Mouse (Mus musculus): ENCODE data around the gene Gm17617. TPM values are rescaled to one million over a fixed set of nuclear protein-coding genes. Genes with fewer than 3 reads are reported as not detected.
"Not testable (repeated sequence)": the region's sequence is repeated elsewhere in the genome, so short reads cannot be mapped to it uniquely, and the experiment has no call there.

The Gm17617 gene
- total RNA-seq, 2 experiments from 2014 or later, result not detected

DNA sequence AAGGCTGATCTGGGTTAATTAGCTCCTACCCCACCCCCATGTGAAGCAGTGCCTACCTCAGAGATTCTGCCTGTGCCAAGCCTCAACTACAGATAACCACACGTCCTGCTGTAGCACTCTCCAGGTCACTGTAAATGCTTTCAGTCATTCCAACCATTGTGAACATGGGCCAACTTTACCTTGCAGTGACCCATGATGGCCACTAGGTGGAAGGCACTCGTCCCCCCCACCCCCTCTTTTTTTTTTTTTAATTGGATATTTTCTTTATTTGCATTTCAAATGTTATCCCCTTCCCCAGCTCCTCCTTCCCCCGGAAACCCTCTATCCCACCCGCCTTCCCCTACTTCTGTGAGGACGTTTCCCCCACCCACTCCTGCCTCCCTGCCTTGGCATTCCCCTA lies 2.0 kb upstream of the Gm17617 start:
- no peak for DNase-seq

DNA sequence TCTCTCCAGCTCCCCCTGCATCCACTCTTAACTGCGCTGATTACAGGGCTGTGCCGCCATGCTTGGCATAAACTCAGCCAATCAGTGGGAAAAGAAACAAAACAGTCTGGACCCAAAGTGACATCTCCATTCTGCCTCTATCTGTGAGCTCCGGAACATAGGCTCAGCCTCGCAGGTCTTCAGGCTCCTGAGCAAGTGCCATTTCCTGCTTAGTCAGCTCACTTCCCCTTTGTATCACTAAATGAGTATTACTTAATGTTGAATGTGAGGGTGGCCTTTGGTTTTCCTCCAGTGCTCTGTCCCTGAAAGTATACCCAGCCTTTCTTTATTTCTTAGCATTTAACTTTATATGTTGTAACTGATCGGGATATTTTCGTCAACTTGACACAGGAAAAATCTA lies 8.4 kb downstream of the Gm17617 start:
- DNase-seq, result no peak

DNA sequence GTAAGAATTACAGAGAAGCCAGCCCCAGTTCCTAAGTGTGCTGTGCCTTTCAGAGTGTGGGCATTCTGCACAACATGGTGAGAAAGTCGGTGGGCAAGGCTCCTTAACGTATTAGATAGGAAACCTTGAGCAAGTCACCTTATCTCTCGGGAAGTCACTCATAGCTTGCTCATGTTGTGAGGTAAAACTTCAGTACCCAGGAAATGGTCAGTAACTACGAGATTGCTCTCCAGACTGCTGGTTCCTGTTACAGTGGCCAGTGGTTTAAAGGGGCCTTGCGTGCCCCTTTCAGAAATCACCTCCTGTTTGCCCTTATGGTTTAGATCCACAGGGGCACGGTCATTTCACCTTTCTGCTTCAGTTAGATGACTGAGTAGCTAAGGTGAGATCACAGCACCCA lies 19.0 kb downstream of the Gm17617 start:
- DNase-seq, result no peak

DNA sequence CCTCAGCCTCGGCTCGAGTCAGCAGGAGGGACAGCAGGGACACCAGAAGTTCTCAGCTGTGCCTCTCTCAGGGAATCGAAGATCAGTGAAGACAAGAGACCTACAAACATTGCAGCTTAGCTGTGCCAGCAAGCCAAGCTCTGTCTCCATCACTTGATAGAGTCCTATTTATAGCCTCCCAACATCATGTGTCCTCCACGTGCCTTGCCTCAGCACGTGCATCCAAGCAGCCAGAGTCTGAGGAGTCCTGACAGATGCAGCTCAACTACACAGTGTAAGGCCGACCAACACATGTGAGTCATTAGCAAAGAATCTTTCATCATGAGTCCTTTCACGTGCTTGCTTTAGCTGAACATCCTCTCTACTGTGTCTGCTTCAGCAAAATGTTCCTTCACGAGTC lies 25.7 kb downstream of the Gm17617 start:
- peak; percentile 66 to 74 for DNase-seq

DNA sequence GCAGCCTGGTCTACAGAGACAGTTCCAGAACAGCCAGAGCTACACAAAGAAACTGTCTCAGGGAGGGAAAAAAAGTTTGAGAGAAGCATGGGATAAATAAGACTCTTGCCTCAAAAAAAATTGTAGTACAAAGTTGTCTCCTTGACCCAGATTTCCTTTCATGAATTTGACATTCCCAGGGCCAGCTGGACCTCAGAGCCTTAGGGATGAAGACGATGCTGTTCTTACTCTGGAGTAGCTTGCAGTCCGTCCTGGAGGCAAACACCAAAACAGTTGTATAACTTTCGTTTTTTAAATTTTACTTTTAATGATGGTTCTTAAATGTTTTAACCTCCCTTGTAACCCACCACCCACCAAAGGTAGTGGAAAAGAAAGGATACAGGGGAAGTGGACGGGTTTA lies 26.2 kb downstream of the Gm17617 start:
- DNase-seq, result peak in 1 of 2 experiments; percentile 12

DNA sequence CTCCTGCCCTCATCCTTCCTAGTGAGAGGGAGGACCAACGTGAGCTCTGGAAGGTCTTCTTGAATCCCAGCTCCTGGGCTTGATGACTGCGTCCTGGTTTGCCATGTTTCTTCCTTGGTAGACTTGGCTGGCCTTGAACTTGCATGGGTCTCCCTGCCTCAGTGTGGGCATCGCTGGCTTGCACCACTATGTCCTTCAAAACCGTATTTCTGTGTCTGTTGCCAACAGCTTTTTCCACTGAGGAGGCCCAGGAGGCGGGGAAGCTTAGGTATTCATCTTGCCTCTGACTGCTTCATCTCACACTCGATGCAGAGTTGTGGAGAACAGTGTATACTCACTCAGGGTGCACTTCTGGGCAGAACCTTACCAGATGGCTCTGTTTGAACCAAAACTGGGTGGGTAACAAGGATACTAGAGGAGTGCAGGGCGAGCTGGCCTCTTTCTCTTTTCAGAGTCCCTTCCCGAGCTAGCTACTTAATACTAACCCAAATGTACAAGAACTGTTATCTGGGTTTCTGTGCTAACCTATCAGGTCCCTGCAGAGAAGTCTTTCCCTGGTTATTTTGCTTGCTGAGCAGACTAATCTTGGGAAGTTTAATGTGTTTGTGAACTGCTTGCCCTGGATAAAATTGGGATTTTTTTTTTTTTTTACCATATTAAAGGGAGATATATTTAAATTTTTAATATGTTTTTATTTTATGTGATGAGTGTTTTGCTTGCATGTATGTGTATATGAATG lies 27.2 kb downstream of the Gm17617 start:
- peak; percentile 66 to 79 for DNase-seq

DNA sequence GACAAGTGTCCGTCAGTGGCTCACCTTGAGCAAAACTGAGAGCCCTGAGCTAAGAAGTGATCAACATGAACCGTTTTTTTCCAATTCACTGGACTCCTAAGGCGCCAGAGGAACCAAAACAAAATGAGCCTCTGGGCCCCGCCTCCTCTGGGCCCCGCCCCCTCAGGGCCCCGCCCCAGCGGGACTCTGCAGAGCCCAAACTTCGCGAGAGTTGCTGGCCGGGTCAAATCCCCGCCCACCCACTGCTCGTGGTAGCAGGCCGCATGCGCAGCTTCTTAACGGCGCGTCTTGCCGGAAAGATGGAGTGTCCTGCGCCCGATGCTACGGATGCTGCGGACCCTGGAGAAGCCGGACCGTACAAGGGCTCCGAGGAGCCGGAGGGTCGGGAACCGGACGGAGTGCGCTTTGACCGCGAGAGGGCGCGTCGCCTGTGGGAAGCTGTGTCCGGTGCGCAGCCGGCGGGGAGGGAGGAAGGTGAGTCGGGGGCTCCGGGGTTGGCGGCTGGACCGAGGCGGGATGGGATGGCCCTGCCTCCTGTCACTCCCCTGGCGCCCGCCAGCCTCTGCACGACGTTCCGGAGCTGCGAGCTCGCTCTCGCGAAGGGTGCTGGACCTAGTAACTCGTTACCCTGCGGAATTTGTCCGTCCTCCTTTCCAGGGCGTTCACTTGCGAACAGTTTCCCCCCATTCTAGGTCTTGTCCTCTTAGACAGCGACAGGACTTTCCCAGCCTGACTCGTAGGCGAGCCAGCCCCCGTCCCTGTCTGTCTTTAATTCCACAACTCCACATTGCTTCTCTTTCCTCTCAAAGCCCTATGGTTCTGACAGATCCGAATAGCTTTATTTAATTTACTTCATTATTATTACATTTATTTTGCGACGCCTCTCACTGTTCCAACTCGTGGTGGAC lies 28.0 kb downstream of the Gm17617 start, which contains the start of gene Zfp346:
Gene Zfp346, plus strand, starts transcription at position 267 of the 908 bp plus-strand sequence.
- peak; percentile 99 to 100 for DNase-seq

DNA sequence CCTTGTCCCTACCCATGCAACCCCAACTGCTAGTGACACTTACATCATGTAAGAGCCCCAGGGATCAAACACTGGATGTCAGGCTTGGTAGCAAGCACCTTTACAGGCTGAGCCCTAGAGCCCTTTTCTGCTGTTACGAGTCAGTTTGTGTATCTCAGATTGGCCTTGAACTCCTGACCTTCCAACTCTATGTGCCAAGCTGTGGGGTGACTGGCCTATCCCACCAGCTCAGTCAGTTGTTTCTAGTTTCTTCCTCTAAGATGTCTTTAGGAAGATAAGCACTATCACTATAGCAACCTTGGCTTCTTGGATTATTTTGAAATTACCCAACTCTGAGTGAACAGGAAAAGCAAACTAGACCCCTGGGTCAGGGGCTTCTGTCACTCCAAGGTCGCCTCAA lies 30.0 kb downstream of the Gm17617 start:
- no peak for DNase-seq

DNA sequence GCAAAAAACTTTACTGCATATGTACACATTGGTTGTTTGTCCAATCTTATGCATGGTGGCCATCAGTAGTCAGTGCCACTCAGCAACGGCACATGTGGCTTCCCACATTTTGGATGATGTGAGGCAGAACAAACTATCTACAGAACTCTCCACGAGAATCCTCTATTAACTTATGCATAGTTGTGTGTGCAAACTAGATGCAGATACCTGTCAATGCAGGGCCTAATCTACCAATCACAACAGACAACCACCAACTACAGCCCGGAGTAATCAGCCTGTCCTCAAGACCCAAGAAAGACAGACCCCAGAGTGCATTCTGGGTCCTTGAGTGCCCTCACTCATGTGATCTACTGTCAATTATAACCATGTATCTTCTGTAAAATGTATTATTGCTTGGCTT lies 31.0 kb downstream of the Gm17617 start:
- DNase-seq, result no peak

DNA sequence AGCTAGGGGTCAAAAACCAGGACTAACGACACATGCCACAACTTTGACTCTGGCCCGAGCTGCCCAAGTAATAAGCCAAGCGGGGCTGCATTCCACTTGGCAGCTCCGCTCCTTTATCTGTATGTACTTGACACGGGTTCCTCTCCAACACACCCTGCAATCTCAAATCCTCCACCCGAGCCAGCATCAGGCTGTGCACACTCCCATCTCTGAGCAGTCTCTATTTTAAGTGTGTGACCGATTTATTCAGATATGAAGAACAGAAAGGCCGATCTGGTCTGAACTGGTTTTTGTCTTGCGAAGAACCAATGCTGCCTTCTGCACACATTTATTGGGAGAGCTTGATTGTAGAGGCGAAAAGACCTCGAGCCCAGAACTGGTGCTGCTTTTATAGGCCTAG lies 31.7 kb downstream of the Gm17617 start:
- no peak for DNase-seq

DNA sequence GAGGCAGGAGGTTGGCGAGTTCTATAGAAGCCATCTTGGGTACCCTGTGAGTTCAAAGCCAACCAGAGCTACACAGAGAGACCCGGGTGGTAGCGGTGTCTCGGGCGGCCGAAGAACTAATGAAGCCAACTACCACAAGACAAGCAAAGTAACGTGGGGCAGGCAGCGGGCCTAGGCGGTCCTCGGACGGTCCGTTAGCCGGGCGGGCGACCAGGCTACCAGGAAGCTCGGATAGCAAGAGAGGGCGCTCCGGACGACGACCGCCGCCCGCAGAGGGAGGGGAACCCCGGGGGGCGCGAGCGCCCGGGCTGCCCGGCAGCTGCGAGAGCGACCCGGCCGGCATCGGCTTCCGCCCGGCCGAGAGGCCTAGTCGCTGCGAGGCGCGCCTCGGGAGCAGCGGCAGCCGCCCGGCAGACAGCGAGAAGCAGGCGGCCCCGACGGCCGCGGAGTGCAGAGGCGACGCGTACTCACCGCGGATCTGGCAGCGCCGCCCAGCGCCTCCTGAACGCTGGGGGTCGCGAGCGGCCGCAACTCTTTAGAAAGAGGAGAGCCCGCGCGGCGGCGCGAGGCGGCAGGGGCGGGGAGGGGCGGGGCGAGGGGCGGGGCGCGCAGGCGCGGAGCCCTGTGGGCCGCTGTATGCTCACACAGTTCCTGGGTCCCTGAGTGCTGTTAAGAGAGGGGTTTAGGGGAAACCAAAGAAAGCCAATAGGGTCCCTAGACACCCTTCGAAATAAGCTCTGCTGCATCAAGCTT lies 33.4 kb downstream of the Gm17617 start, which contains the start of gene Uimc1:
Gene Uimc1, minus strand, starts transcription at position 575 of the 753 bp plus-strand sequence.
- peak; percentile 85 to 90 for DNase-seq

DNA sequence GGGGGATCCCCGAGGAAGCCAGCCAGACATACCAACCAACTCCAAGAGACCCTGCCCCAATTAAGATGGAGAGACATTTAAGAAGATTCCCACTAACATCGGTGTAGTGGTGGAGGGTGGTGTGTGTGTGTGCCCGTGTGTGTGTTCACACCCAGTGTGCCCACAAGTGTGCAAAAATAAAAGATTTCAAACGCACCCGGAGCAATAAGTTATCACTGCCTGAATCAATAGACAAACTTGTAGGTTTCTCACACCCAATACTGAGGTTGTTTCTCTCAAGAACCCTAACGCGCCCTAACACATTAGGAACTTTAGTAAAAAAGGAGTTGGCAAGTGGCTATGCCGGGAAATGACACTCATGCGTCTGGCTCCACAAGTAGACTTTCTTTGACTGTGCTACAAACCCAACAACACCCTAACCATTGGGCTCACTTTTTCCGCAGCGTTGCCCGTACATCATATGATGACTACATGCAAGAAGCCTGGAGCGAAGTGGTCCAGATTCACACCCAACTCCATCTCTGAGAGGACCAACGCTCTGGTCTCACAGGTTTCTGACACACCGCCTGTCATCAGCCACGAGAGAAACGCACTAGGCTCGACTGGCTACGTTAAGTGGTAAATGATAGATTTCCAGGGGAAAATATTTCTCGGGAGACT lies 34.2 kb downstream of the Gm17617 start:
- peak; percentile 19 to 22 for DNase-seq

DNA sequence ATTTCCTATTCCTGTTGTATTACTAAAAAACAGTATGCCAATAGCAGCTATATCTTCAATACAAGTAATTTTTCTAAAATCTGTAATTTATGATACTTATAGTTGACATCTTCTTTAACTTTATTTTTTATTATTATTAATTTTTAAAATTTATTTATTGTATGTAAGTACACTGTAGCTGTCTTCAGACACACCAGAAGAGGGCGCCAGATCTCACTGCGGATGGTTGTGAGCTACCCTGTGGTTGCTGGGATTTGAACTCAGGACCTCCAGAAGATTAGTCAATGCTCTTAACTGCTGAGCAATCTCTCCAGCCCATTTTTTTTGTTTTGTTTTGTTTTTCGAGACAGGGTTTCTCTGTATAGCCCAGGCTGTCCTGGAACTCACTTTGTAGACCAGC lies 35.5 kb downstream of the Gm17617 start:
- not testable (repeated sequence) for DNase-seq

DNA sequence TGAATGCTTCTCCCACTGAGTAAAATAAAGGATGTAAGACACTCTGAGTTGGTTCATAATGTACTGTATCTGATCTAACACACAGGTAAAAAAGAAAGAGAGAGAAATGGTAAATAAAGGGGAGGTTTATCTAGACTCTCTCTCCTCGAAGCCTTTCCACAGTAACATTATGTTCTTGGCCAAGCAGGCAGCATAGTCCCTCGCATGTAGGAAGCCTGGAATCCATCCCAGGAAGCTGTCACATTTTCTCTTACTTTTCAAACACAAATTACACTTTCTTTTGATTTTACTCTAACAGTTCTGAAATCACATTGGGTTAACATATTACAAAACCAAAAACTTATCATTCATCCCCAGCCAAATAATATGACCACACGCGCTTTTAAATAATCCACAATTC lies 40.8 kb downstream of the Gm17617 start:
- DNase-seq, result no peak

Other genes with a start within 250 kb of the Gm17617 start
- 1 to 10 TPM; 6.0 to 6.4 TPM for gene Unc5a, start 184.1 kb downstream of the Gm17617 start, total RNA-seq (2021)
- 1 to 10 TPM in 1 of 2 experiments, under 1 TPM in 1; 0.72 to 1.1 TPM for gene Hk3, start 112.2 kb downstream of the Gm17617 start, total RNA-seq (2021)
- 10 to 100 TPM; 27.1 to 29.4 TPM for gene Uimc1, start 33.2 kb downstream of the Gm17617 start, total RNA-seq (2021)
- 10 to 100 TPM; 45.8 to 50.9 TPM for gene Zfp346, start 28.2 kb downstream of the Gm17617 start, total RNA-seq (2021)
- gene Fgfr4, start 19.1 kb upstream of the Gm17617 start, total RNA-seq (2021), result 10 to 100 TPM; 35.9 to 61.1 TPM
- gene Nsd1, start 76.2 kb upstream of the Gm17617 start, total RNA-seq (2021), result 100 to 1,000 TPM; 103 to 115 TPM
- 100 to 1,000 TPM; 149 to 154 TPM for gene Prelid1, start 187.0 kb upstream of the Gm17617 start, total RNA-seq (2021)
- 10 to 100 TPM; 56.9 to 63.8 TPM for gene Rab24, start 188.4 kb upstream of the Gm17617 start, total RNA-seq (2021)
- 1 to 10 TPM; 2.9 to 3.0 TPM for gene Mxd3, start 196.3 kb upstream of the Gm17617 start, total RNA-seq (2021)
- gene Lman2, start 229.2 kb upstream of the Gm17617 start, total RNA-seq (2021), result 100 to 1,000 TPM; 114 to 118 TPM
- gene Rgs14, start 236.2 kb upstream of the Gm17617 start, total RNA-seq (2021), result under 1 TPM; 0.49 to 0.86 TPM

Data from adrenal gland, postnatal 36 days (tissue).